Mouse (Mus musculus) frontal cortex, postnatal 10 days (tissue): ENCODE data around the gene Avpr1b.
"Not testable (repeated sequence)": the region's sequence is repeated elsewhere in the genome, so short reads cannot be mapped to it uniquely, and the experiment has no call there.

Source experiments
- DNase-seq, 2 experiments: peaks; one replicate each; pipeline ENCODE4 v3.0.0; 2022; ENCODE audit warnings: low spot score in 2 of 2, mixed read lengths in 1 of 2

The Avpr1b gene

DNA sequence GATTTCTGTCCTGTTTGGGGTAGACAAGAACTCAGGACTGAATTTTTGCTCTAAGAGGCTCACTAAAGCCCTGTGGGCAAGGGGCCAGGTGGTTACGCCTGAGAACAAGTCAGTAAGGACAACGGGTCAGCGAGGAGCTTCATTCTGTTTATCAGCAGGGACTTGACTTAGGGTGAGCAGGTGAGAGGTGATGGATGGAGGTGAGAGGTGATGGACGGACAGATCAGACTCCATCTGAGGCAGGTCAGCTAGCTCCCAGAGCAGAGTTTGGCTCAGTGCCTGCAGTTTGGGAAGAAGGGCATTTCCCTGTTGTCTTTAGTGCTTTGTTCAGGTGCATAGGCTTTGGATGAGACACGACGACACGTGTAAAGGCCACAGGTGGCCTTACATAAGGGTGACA is 20.3 kb downstream of the Avpr1b start:
- no peak for DNase-seq

DNA sequence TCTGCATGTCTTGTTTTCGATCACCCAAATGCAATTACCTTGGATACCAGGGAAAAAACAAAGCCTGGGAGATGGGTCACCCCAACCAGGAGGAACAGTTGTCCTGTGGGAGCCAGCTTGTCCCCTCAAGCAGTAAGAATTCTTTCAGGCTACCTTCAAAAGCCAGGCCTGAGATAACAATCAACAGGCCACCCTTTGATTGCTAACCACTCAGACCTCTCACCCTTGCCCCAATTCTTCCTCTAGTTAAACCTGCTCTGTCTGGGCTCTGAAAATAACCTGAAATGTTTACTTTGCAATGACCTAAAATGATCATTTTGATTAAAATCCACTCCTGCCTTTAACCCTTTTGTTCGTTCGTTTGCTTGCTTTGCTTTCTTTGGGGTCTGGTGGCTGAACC is 24.6 kb downstream of the Avpr1b start:
- no peak for DNase-seq

- no peak for DNase-seq
Measured at GRCm38 (mm10) chr1:131624175-131624835, 25.3 kb downstream of the Avpr1b start.

DNA sequence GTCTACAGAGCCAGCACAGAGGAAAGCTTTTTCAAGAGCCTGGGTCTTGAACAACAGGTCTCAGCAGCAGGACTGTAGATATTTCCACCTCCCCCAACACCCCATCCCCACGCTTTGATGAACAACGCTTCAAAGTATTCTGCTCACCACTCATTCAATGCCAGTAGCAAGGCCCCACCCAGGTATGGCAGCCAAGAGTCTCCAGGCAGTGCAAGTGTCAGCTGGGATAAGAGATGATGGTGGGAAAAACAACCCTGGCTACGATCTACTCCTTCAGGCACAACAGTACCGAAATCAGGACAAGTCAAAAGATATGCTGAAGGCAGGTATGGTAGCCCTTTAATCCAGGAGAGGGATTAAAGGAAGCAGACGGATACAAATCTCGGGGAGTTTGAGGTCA is 27.2 kb downstream of the Avpr1b start:
- no peak for DNase-seq

GRCm38 (mm10) chr1:131632216-131632615 is 33.2 kb downstream of the Avpr1b start:
- not testable (repeated sequence) for DNase-seq

GRCm38 (mm10) chr1:131634495-131634894 is 35.5 kb downstream of the Avpr1b start:
- DNase-seq, result no peak

- DNase-seq, result no peak
Measured at GRCm38 (mm10) chr1:131637791-131638540, 38.9 kb downstream of the Avpr1b start, which contains the start of gene Ctse. Gene Ctse (plus strand): TSS chr1:131638306.

DNA sequence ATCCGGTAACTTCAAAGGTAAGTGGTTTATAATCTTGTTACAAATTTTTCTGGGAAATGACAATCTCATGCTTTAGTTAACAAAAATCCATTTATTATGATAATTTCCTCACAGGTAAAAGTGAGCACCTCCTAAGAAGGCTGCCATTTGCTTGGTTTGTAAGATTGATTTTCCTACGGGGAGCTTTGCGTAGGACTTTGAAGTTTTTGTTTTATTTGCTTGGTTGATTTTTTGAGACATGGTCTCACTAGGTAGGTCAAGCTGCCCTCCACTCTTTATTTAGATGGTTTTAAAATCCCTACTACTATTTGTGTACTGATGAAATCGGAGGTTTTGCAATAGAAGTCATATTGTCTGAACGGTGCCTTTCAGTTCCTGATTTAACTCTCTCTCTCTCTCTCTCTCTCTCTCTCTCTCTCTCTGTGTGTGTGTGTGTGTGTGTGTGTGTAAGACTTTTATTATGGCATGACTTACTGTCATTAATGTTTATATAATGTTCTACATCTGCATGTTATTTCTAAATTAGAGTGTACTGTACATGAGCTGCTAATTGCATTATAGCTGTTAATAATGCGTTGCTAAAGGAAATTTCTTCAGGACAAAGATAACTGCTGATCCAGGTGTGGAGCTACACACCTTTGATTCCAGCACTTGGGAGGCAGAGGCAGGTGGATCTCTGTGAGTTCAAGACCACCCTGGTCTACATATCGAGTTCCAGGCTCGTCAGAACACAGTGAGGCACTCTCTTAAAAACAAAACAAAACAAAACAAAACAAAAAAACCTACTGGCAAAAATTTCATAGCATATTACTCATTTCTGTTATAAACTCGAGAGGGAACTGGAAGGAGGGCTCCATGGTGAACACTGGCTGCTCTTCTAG is 39.7 kb downstream of the Avpr1b start:
- DNase-seq, result no peak

- DNase-seq, result no peak
Measured at GRCm38 (mm10) chr1:131640062-131640461, 41.0 kb downstream of the Avpr1b start.

- no peak for DNase-seq
Measured at GRCm38 (mm10) chr1:131641565-131641964, 42.5 kb downstream of the Avpr1b start.

DNA sequence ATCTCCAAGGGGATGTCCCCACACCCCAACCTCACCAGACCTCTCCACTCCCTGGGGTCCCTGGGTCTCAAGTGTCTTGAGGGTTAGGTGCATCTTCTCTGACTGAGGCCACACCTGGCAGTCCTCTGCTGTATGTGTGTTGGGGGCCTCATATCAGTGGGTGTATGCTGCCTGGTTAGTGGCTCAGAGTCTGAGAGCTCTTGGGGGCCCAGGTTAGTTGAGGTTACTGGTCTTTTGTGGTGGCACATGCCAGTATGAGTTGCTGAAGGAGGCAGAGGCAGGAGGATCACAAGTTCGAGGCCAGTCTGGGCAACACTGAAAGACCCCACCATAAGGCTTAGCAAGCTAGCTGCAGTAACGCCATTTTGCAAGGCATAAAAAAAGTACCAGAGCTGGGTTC is 43.2 kb downstream of the Avpr1b start:
- DNase-seq, result no peak

DNA sequence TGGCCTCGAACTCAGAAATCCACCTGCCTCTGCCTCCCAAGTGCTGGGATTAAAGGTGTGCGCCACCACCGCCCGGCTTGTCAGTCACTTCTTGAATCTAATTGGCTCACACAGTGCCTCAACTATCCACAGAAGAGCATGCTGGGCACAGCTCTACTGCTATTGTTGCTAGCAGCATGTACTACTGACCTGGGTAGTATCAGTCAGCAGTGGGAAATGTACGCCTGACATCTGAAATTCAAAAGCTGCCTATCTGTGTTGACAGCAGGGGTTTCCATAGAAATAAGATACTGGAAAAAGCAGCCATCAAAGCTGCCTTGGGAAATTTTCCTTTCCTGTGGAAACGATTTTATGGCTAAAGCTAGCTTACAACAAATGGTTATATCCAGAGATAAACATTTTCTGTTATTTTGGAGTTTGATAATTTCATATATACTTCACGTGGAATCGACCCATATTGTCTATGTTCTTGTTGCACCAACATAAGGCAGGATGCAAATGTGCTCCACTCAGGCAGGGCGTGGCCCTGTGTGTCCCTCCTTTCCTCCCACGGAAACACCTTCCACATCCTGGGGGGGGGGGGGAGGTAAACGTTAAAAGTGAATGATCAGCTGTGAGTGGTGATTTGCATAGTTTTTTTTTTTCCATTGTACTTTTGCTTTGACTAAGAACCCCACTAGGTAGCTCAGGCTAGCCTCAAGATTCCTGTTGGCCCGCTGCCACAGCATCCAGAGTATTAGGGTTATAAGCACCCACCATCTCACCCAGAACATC is 53.8 kb downstream of the Avpr1b start:
- DNase-seq, result no peak

GRCm38 (mm10) chr1:131655601-131656000 is 56.6 kb downstream of the Avpr1b start:
- no peak for DNase-seq

DNA sequence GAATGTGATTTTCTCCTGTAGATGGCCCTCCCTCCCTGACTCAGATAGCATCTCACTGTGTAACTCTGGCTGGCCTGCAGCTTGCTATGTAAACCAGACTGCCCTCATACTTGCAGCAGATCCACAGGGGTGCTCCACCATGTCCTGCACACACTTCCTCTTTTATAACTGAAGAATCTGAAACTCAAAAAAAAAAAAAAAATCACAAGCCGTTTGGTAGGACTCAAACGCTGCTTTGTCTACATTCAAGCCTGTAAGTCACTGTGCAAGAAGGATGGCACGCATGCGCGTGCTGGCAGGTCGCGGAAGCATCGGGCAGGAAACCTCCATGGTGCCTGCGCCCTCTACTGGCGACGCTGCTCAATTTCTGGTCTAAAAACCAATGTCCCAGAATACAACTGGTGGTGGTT is 58.9 kb downstream of the Avpr1b start:
- peak; percentile 82 to 89 for DNase-seq

GRCm38 (mm10) chr1:131659512-131660085 is 60.6 kb downstream of the Avpr1b start:
- no peak for DNase-seq

DNA sequence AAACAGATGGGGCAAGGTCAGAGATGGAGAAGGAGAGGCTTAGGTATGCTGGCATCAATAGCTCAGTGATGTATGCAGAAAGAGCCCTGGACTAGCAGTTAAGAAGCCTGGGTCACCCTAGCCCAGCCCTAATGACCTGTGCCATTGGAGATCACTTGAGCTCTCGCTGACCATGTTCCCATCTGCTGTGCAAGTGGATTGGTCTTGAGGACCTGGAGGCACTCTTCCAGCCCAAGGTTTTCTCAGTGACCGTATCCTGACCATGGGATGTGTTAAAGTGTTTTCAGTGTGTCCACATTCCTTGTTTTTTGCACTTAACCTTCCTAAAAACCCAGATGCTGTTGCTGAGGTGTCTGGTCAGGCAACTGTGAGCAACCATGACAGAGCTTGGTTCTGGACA is 61.2 kb downstream of the Avpr1b start:
- no peak for DNase-seq

GRCm38 (mm10) chr1:131660716-131661472 is 61.9 kb downstream of the Avpr1b start:
- DNase-seq, result no peak
